Mouse (Mus musculus) hindbrain, embryonic 16.5 days (tissue): ENCODE measurements at regions not wholly inside any gene's neighbourhood (a gene's known extent, or its start where the extent isn't known, plus 50 kb on each side); places are given as distances from the start of the nearest gene placed in this dataset.
A peak's percentile ranks its signal among the peaks of the same experiment; 100 is the strongest.

ENCODE experiments used
- ATAC-seq: fragments of 200-750 bp; cut with Nextera tagmentation; 2 replicates; pipeline ENCODE4 v1.8.0; 2017; ENCODE audit warnings: moderate TSS enrichment, moderate library complexity
- H3K27ac ChIP-seq: fragments of 300-500 bp; sonication (generic); 2 replicates; pipeline ENCODE4 v1.5.1; 2014; ENCODE audit warnings: low read depth, mild to moderate bottlenecking, control low read depth, low read length, moderate library complexity
- H3K27me3 ChIP-seq: fragments of 300-500 bp; sonication (generic); replicated peaks from 2 replicates; pipeline ENCODE4 v1.6.1; 2014; ENCODE audit warnings: low read length; ENCODE audit not compliant: control insufficient read depth, insufficient read depth
- H3K36me3 ChIP-seq: fragments of 300-500 bp; sonication (generic); 2 replicates; pipeline ENCODE4 v1.6.1; 2014; ENCODE audit warnings: mild to moderate bottlenecking, low read length, moderate library complexity, mixed read lengths; ENCODE audit not compliant: control insufficient read depth, insufficient read depth
- H3K4me1 ChIP-seq: fragments of 300-500 bp; sonication (generic); 2 replicates; pipeline ENCODE4 v1.6.1; 2014; ENCODE audit warnings: low read depth, low read length; ENCODE audit not compliant: control insufficient read depth, insufficient read depth
- H3K4me2 ChIP-seq: fragments of 300-500 bp; sonication (generic); 2 replicates; pipeline ENCODE4 v1.6.1; 2014; ENCODE audit warnings: mild to moderate bottlenecking, low read length, control low read depth, moderate library complexity
- H3K4me3 ChIP-seq: fragments of 300-500 bp; sonication (generic); 2 replicates; pipeline ENCODE4 v1.5.1; 2014; ENCODE audit warnings: mild to moderate bottlenecking, low read length, control low read depth, moderate library complexity
- H3K9ac ChIP-seq: fragments of 300-500 bp; sonication (generic); 2 replicates; pipeline ENCODE4 v1.6.1; 2014; ENCODE audit warnings: low read depth, mild to moderate bottlenecking, control low read depth, low read length, moderate library complexity
- H3K9me3 ChIP-seq: fragments of 300-500 bp; sonication (generic); 2 replicates; pipeline ENCODE4 v1.6.1; 2014; ENCODE audit warnings: mild to moderate bottlenecking, low read length, moderate library complexity; ENCODE audit not compliant: control insufficient read depth
- WGBS: fragments of 180-500 bp; shearing (Covaris S2); extraction: QIAGEN DNeasy Blood & Tissue Kit; methylation state at CpG from one replicate; pipeline ENCODE4 v1.1.7; 2014; 5-methylcytosine and 5-hydroxymethylcytosine counted together

GRCm38 (mm10) chr9:83707361-83707760, 98.7 kb downstream of the Elovl4 start:
- H3K9me3 ChIP-seq: no peaks in the 10 kb centered on the region
- H3K27me3 ChIP-seq: no peaks in the 10 kb centered on the region
- ATAC-seq: no peak
- H3K27ac ChIP-seq: no peak overlapping the region
- no peaks in the 10 kb centered on the region for H3K4me1 ChIP-seq
- no peak overlapping the region for H3K4me2 ChIP-seq
- no peaks in the 10 kb centered on the region for H3K36me3 ChIP-seq
- no peak overlapping the region for H3K9ac ChIP-seq
- H3K4me3 ChIP-seq: no peak overlapping the region
- 78% methylated on average over 3 of the region's 3 CpGs for WGBS

- ATAC-seq: no peak
- Histone ChIP-seq H3K36me3 (no peaks in the 10 kb centered on the region), H3K27ac (no peak overlapping the region), H3K4me2 (no peak overlapping the region), H3K27me3 (no peaks in the 10 kb centered on the region), H3K9ac (no peak overlapping the region), H3K4me1 (no peaks in the 10 kb centered on the region), H3K4me3 (no peak overlapping the region), H3K9me3 (no peaks in the 10 kb centered on the region)
- WGBS: 86% methylated on average over 6 of the region's 6 CpGs
Observed at GRCm38 (mm10) chr9:83706071-83706470, 100.0 kb downstream of the Elovl4 start.

- no peaks in the 10 kb centered on the region for H3K27me3 ChIP-seq
- H3K27ac ChIP-seq: no peak overlapping the region
- no peaks in the 10 kb centered on the region for H3K9me3 ChIP-seq
- no peak for ATAC-seq
- H3K9ac ChIP-seq: no peak overlapping the region
- H3K4me1 ChIP-seq: no peaks in the 10 kb centered on the region
- H3K4me2 ChIP-seq: no peak overlapping the region
- H3K36me3 ChIP-seq: no peaks in the 10 kb centered on the region
- H3K4me3 ChIP-seq: no peak overlapping the region
Observed at GRCm38 (mm10) chr9:83704186-83704585, 101.9 kb downstream of the Elovl4 start.

- Histone ChIP-seq H3K27ac (no peak overlapping the region), H3K9ac (no peak overlapping the region), H3K9me3 (no peaks in the 10 kb centered on the region), H3K4me1 (no peaks in the 10 kb centered on the region), H3K27me3 (no peaks in the 10 kb centered on the region), H3K4me3 (no peak overlapping the region), H3K4me2 (no peak overlapping the region), H3K36me3 (no peaks in the 10 kb centered on the region)
- WGBS: 73% methylated on average over 7 of the region's 7 CpGs
- no peak for ATAC-seq
Observed at GRCm38 (mm10) chr9:83700916-83701315, 105.2 kb downstream of the Elovl4 start.

GRCm38 (mm10) chr9:83700056-83700455, 106.0 kb downstream of the Elovl4 start:
- Histone ChIP-seq H3K4me3 (no peak overlapping the region), H3K27ac (no peak overlapping the region), H3K27me3 (no peaks in the 10 kb centered on the region), H3K4me2 (no peak overlapping the region), H3K4me1 (no peaks in the 10 kb centered on the region), H3K9me3 (no peaks in the 10 kb centered on the region), H3K9ac (no peak overlapping the region), H3K36me3 (no peaks in the 10 kb centered on the region)
- peak; percentile 70 for ATAC-seq
- WGBS: 75% methylated on average over 7 of the region's 7 CpGs

GRCm38 (mm10) chr9:83691332-83692198, 114.5 kb downstream of the Elovl4 start:
- H3K4me3 ChIP-seq: peak overlapping the region; percentile 31
- ATAC-seq: peak; percentile 82
- no peaks in the 10 kb centered on the region for H3K9me3 ChIP-seq
- no peaks in the 10 kb centered on the region for H3K27me3 ChIP-seq
- peaks cover 12% of the 10 kb centered on the region for H3K4me1 ChIP-seq
- peak overlapping the region; percentile 50 for H3K4me2 ChIP-seq
- no peaks in the 10 kb centered on the region for H3K36me3 ChIP-seq
- H3K9ac ChIP-seq: peak overlapping the region; percentile 48
- WGBS: 21% methylated on average over 24 of the region's 24 CpGs
- no peak overlapping the region for H3K27ac ChIP-seq
